Mouse (Mus musculus) forebrain, embryonic 10.5 days (tissue): ENCODE measurements around the gene Aspscr1. TPM values are rescaled to one million over a fixed set of nuclear protein-coding genes. Genes with fewer than 3 reads are reported as not detected.

Source experiments
- DNase-seq: peaks from one replicate; pipeline ENCODE4 v3.0.0-alpha.2; 2017; ENCODE audit warnings: low spot score; ENCODE audit errors: extremely low spot score
- H3K27ac ChIP-seq: fragments of 300-500 bp; sonication (generic); 2 replicates; pipeline ENCODE4 v1.5.1; 2016; ENCODE audit warnings: mild to moderate bottlenecking
- H3K27me3 ChIP-seq: fragments of 300-500 bp; sonication (generic); 2 replicates; pipeline ENCODE4 v1.6.1; 2016; ENCODE audit warnings: mild to moderate bottlenecking; ENCODE audit not compliant: poor library complexity, severe bottlenecking
- H3K36me3 ChIP-seq: fragments of 300-500 bp; sonication (generic); replicated peaks from 2 replicates; pipeline ENCODE4 v1.6.1; 2016; ENCODE audit warnings: mild to moderate bottlenecking, moderate library complexity
- H3K4me1 ChIP-seq: fragments of 300-500 bp; sonication (generic); 2 replicates; pipeline ENCODE4 v1.6.1; 2016
- H3K4me3 ChIP-seq: fragments of 300-500 bp; sonication (generic); 2 replicates; pipeline ENCODE4 v1.5.1; 2016; ENCODE audit warnings: mild to moderate bottlenecking, moderate library complexity
- H3K9me3 ChIP-seq: fragments of 300-500 bp; sonication (generic); 2 replicates; pipeline ENCODE4 v1.6.1; 2016; ENCODE audit warnings: mild to moderate bottlenecking, moderate library complexity
- WGBS: fragments of 180-500 bp; shearing (Covaris S2); methylation state at CpG from one replicate; pipeline ENCODE4 v1.1.7; 2016; 5-methylcytosine and 5-hydroxymethylcytosine counted together
- polyA plus RNA-seq: library from polyadenylated mRNA; unstranded; fragments of >200 nt; fragmentation: Nextera tagmentation; extraction: Ambion mirVana; gene quantifications from 2 replicates; pipeline ENCODE4 v1.2.1, GENCODE M21; 2016

Aspscr1 gene
- polyA plus RNA-seq, 1 experiment from 2014 or later, result 142 TPM

DNA sequence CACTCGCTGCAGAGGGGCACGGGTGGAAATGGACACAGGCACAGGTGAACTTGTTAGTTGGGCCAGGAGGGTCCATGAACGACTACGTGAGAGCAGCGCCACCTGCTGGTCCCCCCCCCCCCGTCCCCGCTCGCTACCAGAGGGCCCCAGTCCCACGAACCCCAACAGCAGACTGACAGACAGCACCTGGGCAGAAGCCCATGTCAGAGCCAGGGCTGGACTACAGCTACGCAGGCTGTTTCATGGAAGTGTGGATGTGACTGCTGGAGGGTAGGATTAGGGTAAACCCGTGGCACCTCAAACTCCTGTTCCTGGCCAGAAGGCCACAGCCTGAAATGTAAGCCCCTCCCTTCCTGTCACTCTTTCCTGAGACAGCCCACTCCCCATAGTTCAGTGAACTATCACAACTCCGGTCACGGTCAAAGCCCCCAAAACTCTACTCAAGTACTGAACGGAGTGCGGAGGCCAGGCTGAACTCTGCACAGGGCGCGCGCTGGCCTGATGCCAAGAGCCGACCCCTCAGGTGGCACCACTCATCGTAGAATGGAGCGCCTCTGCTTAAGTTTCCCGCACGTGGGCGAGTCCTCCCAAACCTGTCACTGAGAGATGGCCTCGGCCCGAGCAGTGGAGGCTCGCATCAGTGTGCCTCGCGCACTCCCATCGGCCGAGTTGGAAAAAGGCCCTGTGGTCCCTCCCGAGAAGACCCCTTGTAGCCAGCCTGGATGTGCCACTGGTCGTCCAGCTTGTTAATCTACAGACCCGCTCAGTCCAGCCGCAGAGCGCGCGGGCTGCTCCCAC lies 40.2 kb downstream of the Aspscr1 start:
- Histone ChIP-seq H3K4me1 (peaks cover 55% of the 10 kb centered on the region), H3K27ac (peak overlapping the region; percentile 84), H3K4me3 (peak overlapping the region; percentile 66), H3K9me3 (no peaks in the 10 kb centered on the region), H3K36me3 (peaks cover 61% of the 10 kb centered on the region), H3K27me3 (peaks cover 10% of the 10 kb centered on the region)
- WGBS, result 1% methylated on average over 38 of the region's 38 CpGs
- peak; percentile 74 for DNase-seq

DNA sequence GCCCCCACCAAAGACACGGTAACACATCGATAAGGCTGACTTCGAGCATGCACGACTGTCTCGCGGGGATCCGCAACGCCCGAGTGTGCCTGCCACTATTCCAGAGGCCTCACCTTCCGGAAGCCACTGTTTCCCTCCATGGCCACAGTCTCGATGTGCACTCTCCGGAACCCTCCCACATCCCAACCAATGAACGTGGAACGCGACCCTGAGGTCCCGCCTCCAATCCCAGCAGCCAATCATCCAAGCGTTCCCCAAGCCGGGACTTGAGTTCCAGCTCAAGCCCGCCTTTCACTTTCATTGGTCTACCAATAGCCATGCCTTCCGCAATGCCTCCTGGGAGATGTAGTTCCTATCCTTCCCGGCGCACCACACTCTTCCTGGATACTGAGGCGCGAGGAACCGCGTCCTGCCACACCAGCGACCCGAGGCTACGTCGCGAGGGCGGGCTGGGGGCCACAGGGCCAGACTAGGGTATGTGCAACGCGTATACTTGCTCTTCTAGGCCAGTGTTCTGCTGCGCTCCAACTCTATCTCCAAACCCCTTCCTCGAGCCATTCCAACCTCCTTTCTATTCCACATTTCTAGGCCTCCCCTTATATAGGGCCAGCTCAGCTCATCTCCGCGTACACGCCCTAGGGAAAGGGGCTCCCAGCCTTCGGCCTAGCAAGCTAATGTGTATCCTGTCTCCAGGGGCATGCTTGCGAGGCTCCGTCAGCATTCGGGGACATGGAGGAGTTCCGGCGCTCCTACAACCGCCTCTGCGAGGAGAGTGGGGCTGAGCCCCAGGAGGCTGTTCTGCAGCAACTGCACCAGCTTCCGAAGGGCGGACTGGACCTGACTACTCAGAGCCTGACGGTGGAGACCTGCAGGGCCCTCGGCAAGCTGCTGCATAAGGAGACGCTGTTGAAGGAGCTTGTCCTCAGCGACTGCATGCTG lies 41.1 kb downstream of the Aspscr1 start, which contains the start of the genes Cenpx and Lrrc45:
Gene Cenpx, minus strand, starts transcription at position 159 of the 939 bp plus-strand sequence.
Gene Lrrc45, plus strand, starts transcription at position 346 of the 939 bp plus-strand sequence.
- peak within 1 kb of the TSS; percentile 66 for H3K4me3 ChIP-seq
- H3K27me3 ChIP-seq, result peaks cover 2% of the 10 kb centered on the region; the same call in 1 of the 2 replicates
- peak within 1 kb of the TSS; percentile 84 for H3K27ac ChIP-seq
- H3K4me1 ChIP-seq, result peaks cover 46% of the 10 kb centered on the region
- WGBS, result 5% methylated on average over 53 of the region's 53 CpGs
- H3K9me3 ChIP-seq, result no peaks in the 10 kb centered on the region
- DNase-seq, result peak; percentile 98
- peaks cover 65% of the 10 kb centered on the region for H3K36me3 ChIP-seq

DNA sequence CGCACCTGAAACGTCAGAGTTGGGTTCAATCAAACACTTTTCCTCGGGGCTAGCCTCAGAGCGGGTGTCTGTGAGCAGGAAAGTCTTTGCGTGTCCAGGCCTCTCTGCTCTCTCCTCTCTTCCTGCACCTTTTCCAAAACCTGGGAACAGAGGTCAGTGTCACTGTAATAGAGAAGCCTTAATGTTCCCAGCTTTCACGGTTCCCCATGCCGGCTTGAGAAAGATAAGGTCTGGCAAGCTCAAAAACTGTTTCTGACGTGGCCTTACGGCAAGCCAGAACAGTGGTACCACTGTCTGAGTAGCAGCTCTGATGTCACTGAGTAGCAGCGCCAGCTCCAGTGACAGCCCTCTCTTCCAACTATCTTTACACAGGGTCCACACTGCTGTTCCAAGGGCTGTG lies 41.8 kb downstream of the Aspscr1 start:
- no peak for DNase-seq
- peaks cover under 1% of the 10 kb centered on the region; the same call in 1 of the 2 replicates for H3K27me3 ChIP-seq
- no peaks in the 10 kb centered on the region for H3K9me3 ChIP-seq
- peaks cover 65% of the 10 kb centered on the region for H3K36me3 ChIP-seq
- peak overlapping the region; percentile 84 for H3K27ac ChIP-seq
- H3K4me3 ChIP-seq, result peak overlapping the region; percentile 66
- WGBS, result 67% methylated on average over 10 of the region's 10 CpGs
- H3K4me1 ChIP-seq, result peaks cover 41% of the 10 kb centered on the region

DNA sequence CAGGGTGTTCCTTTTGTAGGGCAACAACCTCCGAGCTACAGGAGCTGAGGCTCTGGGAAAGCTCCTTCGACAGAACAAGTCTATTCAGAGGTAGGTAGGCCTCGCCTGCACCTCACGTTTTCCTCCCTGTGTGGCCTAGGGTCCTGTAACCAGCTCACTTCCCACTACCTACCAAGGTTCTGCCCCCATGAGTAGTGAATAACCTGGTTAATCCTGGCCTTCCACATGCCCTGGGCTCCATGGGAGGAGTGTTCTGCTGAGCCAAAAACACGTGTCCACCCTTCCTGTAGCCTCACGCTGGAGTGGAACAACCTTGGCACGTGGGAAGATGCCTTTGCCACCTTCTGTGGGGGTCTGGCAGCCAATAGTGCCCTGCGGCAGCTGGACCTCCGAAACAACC lies 42.4 kb downstream of the Aspscr1 start:
- H3K27ac ChIP-seq, result no peak overlapping the region
- no peaks in the 10 kb centered on the region for H3K9me3 ChIP-seq
- no peak for DNase-seq
- peak overlapping the region; percentile 66 for H3K4me3 ChIP-seq
- WGBS, result 90% methylated on average over 9 of the region's 9 CpGs
- peaks cover 6% of the 10 kb centered on the region for H3K27me3 ChIP-seq
- H3K36me3 ChIP-seq, result peaks cover 65% of the 10 kb centered on the region
- peaks cover 44% of the 10 kb centered on the region for H3K4me1 ChIP-seq

DNA sequence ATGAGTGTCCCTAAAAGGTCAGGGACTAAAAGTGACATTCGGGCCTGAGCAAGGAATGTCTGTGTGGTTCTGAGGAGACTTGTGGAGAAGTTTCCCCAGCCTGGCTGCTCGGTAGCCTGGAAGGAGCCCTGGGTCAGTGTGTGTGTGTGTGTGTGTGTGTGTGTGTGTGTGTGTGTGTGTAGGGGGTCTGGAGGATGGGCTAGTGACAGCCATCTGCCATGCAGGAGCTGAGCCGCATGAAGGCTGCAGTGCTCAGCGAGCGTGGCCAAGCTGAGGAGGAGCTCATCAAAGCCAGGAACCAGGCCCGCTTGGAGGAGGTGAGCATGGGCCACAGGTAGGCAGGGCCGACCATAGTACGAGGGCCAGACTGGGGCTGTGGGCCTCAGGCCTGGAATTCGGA lies 46.5 kb downstream of the Aspscr1 start:
- WGBS, result 93% methylated on average over 9 of the region's 9 CpGs
- H3K36me3 ChIP-seq, result peaks cover 60% of the 10 kb centered on the region
- H3K9me3 ChIP-seq, result no peaks in the 10 kb centered on the region
- peaks cover 48% of the 10 kb centered on the region for H3K27me3 ChIP-seq
- H3K4me3 ChIP-seq, result peak overlapping the region; percentile 5; the same call in 1 of the 2 replicates
- no peak for DNase-seq
- H3K27ac ChIP-seq, result no peak overlapping the region
- H3K4me1 ChIP-seq, result peaks cover 45% of the 10 kb centered on the region

DNA sequence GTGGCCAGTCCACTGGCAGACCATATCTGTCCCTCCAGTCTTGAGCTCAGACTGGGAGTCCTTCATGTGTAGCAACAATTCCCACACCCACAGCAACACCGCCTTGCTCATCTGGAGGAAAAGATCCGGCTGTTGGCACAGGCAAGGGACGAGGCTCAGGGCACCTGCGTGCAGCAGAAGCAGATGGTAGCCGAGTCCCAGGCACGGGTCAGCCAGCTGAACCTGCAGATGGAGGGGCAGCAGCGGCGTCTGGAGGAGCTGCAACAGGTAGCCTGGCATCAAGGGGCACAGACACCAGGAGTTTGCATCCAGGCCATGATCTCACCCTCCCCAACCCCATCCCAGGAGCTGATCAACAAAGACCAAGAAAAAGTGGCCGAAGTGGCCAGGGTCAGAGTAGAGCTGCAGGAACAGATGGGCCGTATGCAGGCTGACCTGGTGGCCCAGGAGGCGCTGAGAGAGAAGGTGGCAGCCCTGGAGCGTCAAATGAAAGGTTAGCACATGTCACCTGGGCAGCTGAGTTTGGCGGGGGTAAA lies 47.1 kb downstream of the Aspscr1 start:
- no peak overlapping the region; the same call in 1 of the 2 replicates for H3K27ac ChIP-seq
- no peaks in the 10 kb centered on the region for H3K9me3 ChIP-seq
- peaks cover 38% of the 10 kb centered on the region for H3K4me1 ChIP-seq
- peaks cover 48% of the 10 kb centered on the region for H3K27me3 ChIP-seq
- 93% methylated on average over 13 of the region's 13 CpGs for WGBS
- no peak for DNase-seq
- H3K36me3 ChIP-seq, result peaks cover 58% of the 10 kb centered on the region
- H3K4me3 ChIP-seq, result peak overlapping the region; percentile 23

DNA sequence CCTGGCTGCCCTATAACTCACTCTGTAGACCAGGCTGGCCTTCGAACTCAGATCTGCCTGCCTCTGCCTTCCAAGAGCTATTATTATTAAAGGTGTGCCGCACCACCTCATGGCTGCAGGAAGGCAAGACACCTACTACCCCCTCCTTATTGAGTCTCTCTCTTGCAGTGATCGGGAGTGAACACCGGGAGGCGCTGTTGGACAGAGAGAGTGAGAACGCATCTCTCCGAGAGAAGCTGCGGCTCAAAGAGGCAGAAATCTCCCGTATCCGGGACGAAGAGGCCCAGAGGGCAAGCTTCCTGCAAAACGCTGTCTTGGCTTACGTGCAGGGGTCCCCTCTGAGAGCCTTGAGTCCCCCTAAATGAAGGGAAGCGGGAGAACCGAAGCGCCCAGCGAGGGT lies 47.7 kb downstream of the Aspscr1 start:
- H3K4me3 ChIP-seq, result peak overlapping the region; percentile 71
- peaks cover 52% of the 10 kb centered on the region for H3K36me3 ChIP-seq
- H3K9me3 ChIP-seq, result no peaks in the 10 kb centered on the region
- peaks cover 33% of the 10 kb centered on the region for H3K4me1 ChIP-seq
- peaks cover 52% of the 10 kb centered on the region for H3K27me3 ChIP-seq
- DNase-seq, result peak; percentile 91
- H3K27ac ChIP-seq, result peak overlapping the region; percentile 82
- 9% methylated on average over 17 of the region's 17 CpGs for WGBS

DNA sequence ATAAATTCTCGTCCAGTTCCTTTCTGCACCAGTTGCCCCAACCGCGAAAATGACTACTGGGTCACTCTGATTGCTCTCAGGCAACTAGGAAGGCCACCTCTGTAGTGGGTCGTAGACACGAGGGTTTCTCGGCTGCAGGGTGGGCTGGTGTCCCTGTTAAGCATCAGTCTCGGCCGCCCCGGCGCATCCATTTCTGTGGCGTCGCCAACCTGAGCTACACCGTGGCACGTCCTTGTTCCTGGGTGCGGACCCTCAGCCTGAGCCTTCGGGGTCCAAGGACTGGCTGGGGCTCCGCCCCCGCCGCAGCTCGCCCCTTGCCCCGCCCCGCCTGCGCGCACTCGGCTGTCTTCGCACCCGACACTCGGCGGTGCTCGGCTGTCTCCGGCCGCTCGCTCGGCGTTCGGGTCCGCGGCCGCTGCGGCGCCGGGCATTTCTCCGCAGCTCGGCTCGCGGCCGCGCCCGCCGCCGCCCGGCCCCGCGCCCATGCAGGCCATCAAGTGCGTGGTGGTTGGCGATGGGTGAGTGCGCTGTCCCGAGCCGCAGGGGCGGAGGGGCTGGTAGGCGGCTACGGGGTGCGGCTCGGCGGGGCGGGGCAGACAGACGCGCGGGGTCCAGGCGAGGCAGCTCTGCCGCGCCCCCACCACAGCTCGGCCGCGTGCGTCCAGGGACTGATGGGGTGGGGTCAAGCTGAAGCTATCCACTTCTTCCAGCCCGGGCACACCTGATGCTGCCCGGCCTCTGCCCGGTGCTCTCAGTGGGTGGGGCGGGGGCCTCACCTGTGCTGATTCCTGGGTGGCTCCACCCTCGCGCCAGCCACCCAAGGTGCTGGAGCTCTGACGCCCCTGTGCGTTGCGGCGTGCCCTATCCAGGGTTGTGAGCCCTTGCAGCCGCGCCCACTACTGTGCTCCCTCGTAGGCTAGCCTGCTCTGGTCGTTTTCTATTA lies 48.6 kb downstream of the Aspscr1 start, which contains the start of gene Rac3:
Gene Rac3, plus strand, starts transcription at position 347 of the 943 bp plus-strand sequence.
- H3K9me3 ChIP-seq, result no peaks in the 10 kb centered on the region
- H3K27me3 ChIP-seq, result peaks cover 61% of the 10 kb centered on the region
- H3K4me1 ChIP-seq, result peaks cover 33% of the 10 kb centered on the region
- H3K4me3 ChIP-seq, result peak within 1 kb of the TSS; percentile 71
- peak; percentile 77 for DNase-seq
- WGBS, result under 1% methylated on average over 89 of the region's 90 CpGs
- H3K36me3 ChIP-seq, result peaks cover 44% of the 10 kb centered on the region
- H3K27ac ChIP-seq, result peak within 1 kb of the TSS; percentile 82

DNA sequence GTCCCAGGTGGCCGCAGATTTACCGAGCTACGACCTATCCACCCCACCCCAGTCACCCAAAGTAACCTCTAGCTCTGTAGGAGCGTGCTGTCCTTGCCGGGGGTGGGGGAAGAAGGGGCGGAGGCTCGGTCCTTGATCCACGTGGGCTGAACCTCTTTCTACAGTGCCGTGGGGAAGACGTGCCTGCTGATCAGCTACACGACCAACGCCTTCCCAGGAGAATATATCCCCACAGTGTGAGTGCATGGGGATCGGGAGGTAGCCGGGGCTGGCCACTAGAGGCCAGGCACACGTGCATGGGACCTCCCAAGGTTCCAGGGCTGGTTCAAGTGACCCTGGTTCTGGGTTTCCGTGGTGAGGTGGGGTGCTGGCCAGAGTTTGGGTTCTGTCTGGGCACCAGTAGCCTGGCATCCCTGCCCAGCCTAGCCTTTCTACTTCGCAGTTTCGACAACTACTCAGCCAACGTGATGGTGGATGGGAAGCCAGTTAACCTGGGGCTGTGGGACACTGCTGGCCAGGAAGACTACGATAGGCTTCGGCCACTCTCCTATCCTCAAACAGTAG lies 49.4 kb downstream of the Aspscr1 start:
- peak overlapping the region; percentile 82 for H3K27ac ChIP-seq
- H3K4me3 ChIP-seq, result peak overlapping the region; percentile 71
- 20% methylated on average over 21 of the region's 21 CpGs for WGBS
- no peaks in the 10 kb centered on the region for H3K9me3 ChIP-seq
- H3K36me3 ChIP-seq, result peaks cover 37% of the 10 kb centered on the region
- peaks cover 67% of the 10 kb centered on the region for H3K27me3 ChIP-seq
- H3K4me1 ChIP-seq, result peaks cover 40% of the 10 kb centered on the region
- no peak for DNase-seq

DNA sequence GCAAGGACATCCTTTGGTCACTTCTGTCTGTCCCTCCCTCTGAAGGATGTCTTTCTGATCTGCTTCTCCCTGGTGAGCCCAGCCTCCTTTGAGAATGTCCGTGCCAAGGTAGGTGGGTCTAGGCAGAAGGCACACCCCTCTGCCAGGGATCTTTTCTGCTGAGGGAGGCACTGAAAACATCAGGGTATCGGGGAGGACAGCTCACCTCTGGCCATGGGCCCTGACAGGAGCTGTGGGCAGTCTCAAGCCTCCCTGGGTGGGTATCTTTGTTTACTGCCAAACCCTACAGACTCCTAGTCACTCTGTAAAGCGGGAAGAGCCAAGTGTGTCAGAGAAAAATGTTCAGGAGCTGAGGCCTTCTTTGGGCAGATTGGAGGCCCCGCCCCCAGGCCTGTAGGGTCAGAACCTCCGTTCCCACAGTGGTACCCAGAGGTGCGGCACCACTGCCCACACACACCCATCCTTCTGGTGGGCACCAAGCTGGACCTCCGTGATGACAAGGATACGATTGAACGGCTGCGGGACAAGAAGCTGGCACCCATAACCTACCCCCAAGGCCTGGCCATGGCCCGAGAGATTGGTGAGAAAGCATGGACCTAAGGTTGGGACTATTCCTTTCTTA lies 50.1 kb downstream of the Aspscr1 start:
- Histone ChIP-seq H3K27ac (no peak overlapping the region), H3K36me3 (peaks cover 30% of the 10 kb centered on the region), H3K27me3 (peaks cover 67% of the 10 kb centered on the region), H3K4me3 (peak overlapping the region; percentile 71; the same call in 1 of the 2 replicates), H3K9me3 (no peaks in the 10 kb centered on the region), H3K4me1 (peaks cover 46% of the 10 kb centered on the region)
- 90% methylated on average over 11 of the region's 11 CpGs for WGBS
- no peak for DNase-seq

DNA sequence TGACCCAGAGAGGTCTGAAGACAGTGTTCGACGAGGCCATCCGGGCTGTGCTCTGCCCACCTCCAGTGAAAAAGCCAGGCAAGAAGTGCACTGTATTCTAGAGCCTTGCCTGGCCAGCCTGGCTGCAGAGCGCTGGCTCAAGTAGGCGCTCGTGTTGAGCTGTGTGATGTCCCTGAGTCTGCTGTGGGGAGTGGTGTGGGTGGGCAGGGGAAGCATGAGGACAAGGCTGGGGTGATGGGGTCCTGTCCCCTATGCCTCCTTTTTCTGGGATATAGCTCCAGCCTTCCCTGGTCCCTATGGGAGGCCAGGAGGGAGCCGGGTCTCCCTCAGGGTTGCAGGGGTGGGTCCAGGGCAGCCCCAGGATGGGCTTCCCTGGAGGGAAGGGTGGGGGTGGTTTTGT lies 50.7 kb downstream of the Aspscr1 start:
- H3K27ac ChIP-seq, result no peak overlapping the region
- H3K4me3 ChIP-seq, result no peak overlapping the region
- peaks cover 23% of the 10 kb centered on the region for H3K36me3 ChIP-seq
- DNase-seq, result no peak
- no peaks in the 10 kb centered on the region for H3K9me3 ChIP-seq
- H3K4me1 ChIP-seq, result peaks cover 46% of the 10 kb centered on the region
- 86% methylated on average over 7 of the region's 7 CpGs for WGBS
- peaks cover 74% of the 10 kb centered on the region for H3K27me3 ChIP-seq
